Mouse (Mus musculus) lung, postnatal 25 days (tissue): ENCODE data around the gene Hdgfl2.
A peak's percentile ranks its signal among the peaks of the same experiment; 100 is the strongest.

Experiments
- DNase-seq: peaks from one replicate; pipeline ENCODE4 v3.0.0; 2022; ENCODE audit warnings: low spot score

Hdgfl2 gene

DNA sequence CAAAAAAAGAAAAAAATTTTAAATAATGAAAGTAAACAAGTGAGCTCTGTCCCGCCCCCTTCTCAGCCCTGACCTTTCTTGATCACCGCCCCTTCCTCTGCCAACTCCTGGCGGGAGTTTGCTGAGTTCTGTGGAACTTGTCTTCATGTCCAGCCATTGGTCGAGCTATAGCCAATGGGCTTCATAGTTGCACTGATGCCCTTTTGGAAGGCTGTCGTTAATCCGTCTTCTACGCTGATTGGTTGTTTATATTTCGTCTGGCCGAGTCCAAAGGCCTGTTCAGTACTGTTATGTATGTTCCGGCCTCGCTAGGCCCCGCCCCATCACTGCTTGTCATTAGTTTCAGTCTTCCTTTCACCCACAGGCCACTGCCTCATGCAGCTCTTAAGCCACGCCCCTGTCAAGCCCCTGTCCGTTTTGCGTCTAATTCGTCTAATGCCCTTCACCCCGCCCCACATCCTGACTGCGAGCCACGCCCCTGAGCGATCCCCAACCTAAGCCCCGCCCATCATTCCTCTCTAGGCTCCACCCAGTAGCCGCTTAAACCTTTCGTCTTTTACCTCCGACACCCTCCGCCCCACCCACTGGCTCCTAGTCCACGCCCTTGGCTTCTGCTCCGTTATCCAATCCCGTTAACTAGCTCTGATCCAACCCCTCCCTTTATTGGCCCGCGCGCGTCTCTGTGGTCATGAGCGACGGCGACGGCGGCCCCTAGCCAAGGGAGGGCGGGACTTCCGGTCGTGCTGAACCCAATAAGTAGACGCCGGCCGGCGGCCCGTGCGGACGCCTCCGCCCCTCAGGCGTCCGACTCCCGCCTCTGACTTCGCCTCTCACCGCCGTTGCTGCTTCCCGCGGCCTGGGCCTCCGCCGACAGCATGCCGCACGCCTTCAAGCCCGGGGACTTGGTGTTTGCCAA is at the start of gene Hdgfl2:
TSS of gene Hdgfl2 (plus strand) at position 755 of the 916 bp plus-strand sequence.
- peak; percentile 100 for DNase-seq

DNA sequence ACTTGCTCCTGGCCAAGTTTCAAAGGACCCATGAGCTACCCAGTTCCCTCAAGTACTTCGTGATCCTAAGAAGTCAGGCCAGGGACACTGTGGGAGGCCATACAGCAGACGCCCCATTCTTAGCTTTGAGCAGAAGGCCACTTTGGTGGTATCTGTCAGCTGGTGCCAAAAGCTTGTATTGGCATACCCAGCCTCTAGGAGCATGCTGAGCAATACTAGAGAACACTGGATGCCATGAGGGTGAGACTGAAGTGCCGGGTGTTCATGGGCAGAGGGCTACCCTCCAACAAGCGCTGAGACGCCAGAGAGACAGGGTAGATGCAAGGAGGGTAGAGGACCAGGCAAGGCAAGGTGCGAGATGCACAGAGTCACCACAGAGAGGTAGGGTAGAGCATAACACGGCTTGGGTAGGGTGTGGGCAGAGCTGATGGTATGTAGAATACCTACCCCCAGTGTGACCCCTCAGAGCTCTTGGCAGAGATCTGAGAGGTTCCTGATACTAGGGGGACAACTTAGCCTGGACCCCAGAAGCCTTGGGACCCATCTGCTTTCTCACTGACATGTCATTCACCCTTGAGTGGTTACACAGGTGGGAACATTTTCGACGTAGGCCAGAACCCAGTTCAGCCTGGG is 49.1 kb upstream of the Hdgfl2 start:
- DNase-seq = no peak

DNA sequence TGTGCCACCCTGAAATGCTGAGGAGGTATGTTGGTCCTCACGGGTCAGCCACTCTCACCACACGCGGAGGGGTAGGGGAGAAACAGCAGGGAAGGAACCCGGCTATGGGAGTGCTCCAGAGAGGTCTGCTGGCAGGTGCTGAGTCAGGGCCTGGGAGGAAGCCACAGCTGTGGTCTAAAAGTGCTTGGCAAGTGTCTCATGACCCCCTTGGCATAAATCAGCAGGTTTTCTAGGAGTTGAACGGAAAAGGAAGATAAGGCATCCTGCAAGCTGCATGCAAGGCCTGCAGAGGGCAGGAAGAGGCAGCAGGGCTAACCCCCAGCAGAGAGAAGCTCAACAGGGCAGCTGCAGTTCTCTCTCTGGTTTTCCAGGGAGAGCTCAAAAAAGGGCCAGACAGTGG is 48.5 kb upstream of the Hdgfl2 start:
- DNase-seq = peak; percentile 24

DNA sequence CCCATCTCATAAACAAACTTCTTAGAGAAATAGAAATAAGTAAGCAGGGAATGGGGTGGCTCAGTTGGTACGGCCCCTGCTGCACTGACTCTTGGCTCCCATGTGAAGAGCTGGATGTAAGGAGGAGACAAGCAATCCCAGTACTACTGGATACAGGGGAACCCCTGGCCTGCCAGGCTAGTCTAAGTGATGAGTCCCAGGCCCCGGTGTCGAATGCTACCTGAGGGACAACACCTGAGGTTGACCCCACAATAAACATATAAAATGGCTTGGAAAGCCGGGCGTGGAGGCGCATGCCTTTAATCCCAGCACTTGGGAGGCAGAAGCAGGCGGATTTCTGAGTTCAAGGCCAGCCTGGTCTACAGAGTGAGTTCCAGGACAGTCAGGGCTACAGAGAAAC is 48.0 kb upstream of the Hdgfl2 start:
- no peak for DNase-seq

DNA sequence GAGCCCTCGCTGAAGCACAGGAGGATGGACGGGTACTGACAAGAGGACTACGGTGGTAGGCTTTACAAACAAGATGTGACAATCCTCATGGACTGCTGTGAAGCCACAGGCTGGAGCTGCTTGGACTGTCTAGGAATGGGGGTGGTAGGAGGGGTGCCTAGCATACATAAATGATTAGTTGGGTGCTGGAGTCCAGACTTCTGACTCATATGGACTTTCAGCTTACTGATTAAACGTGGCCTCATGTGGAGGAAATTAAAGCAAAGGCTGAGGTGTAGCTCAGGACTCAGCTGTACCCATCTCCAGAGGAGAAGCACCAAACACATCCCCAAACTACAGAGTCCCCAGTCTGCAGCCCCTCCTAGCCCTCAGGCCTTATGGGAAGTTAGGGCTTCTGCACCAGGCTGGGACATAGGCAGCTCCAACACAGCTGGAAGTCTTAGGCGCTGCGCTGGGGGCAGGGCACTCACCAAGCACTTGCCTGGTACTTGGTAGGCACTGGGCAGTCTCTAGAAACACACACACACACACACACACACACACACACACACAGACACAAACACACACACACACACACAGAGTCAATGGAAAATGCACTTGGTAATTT is 47.2 kb upstream of the Hdgfl2 start:
- DNase-seq = no peak

DNA sequence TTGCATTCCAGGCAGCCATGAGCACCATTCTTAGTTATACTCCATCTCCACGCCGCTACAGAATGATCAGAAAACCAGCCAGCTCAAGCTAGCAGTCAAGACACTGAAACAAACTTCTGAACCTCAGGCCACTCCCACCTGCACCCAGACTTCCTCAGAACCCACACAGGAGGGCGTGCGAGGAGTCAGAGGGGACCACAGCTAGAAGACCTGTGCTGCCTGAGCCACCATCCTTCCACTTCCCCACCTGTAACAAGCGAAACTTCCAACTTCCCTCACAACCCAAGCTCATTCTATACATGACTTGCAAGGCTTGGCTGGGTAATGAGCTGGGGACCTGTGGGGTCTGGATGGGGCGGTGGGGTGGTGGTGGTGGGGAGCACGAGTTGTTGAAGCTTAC is 46.6 kb upstream of the Hdgfl2 start:
- DNase-seq = peak; percentile 23

DNA sequence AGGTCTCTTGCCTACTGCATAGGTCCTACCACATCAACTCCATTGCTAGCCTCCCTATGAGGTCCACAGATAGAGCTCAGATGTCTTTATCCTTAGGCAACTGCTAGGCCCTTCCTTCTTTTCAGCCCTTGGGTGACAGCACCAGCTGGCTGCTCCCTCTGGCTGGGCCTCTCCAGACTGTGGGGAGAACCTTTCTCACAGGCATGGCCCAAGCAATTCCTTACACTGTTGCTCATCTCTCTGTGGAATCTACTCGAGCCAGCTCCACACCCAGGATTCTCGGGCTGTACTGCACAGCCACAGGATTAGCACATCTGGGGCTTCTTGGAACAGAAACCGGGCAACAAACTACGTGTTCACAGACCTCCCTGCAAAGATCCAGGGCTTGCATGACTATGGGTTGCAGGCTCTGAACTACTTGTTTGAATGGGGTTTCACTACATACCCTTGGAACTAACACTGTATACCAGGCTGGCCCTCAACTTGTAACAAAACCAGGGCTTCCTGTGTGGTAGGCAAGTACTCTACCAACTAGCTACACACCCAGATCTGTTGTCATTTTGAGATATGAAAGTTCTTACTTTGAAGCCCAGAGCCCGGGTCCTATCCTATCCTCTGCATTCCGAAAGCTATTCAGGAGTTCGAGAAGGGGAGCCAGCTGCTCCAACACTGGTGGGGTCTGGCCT is 45.3 kb upstream of the Hdgfl2 start:
- DNase-seq = no peak

DNA sequence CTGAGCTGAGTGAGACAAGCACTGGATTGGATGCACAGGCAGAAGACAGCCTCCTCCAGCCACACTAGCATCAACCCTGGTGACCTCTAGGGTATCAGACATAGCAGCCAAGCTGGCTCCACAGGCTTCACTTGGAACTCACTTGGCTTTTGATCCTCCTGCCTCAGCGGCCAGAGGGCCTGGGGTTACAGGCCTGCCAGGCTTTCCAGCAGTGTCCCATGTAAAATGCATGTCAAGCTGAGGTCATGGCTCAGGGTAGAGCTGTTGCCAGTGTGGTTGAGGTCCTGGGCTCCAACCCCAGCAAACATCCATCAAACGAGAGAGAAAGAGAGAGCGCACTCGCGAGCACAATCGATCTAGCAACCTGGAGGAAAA is 44.7 kb upstream of the Hdgfl2 start:
- no peak for DNase-seq

DNA sequence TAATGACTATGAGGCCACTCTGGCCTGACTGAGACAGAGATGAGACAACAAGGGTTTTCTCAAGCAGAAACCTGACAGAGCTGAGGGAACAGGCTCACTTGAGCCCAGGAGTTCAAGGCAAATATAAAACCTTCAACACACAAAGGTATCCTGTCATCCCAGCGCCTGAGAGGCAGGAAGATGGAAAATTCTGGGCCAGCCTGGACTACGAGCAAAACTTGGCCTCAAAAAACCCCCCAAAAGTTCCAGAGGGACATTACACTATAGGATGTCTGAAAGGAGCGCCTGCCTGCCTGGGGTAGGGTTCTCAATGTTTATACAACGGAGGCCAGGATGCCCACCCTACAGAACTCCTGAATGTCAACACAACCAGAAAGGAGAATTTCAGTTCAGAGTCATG is 44.2 kb upstream of the Hdgfl2 start:
- no peak for DNase-seq

DNA sequence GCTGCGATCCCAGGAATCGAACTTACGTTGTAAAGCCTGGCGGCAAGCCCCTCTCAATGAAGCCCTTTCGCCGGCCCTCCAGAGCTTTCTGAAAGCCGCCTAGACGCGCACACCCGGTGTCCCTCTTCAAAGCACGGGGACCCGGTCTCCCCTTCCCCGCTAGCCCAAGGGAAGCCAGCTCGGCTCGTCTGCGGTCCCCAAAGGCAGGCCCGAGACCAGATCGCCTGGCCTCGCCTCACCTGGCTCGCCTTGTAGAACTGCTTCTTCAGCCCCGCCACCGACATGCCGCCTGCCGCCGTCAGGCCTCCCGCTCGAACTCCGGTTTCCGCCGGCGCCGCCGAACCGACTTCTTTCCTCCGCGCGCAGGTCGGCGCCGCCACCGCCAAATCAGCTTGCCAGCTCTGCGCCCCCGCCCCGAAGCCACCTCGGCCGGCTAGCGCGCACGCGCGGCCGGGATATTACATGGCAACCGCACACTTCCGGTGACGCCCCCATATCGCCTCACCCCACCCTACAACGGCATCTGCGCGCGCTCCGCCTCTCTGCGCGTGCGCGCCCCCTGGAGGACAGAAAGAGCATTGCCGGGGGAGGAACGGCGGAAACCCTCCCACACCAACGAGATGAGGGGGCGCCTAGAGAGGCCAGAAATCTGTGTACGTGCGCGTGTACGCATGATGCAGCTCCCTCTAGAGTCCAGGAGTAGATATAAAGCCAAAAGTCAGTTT is 43.1 kb upstream of the Hdgfl2 start, which contains the start of gene Sh3gl1:
TSS of gene Sh3gl1 (minus strand) at position 460 of the 725 bp plus-strand sequence.
- DNase-seq = peak; percentile 98

DNA sequence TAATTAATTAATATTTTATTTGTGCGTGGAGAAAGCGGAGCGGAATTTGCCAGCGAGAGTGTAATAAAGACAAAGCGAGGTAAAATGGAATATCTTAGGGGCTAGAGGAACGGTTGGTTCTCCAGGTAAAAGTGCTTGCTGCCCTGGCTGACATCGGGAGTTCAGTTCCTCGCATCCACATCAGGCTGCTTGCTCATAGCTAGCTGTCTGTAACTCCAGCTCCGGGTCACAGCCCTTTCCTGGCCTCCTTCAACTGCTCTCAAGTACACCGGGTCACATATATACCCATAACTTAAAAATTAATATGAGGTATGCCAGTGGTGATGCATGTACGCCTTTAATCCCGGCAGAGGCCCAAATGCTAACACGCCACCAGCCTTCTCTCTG is 42.5 kb upstream of the Hdgfl2 start:
- no peak for DNase-seq

DNA sequence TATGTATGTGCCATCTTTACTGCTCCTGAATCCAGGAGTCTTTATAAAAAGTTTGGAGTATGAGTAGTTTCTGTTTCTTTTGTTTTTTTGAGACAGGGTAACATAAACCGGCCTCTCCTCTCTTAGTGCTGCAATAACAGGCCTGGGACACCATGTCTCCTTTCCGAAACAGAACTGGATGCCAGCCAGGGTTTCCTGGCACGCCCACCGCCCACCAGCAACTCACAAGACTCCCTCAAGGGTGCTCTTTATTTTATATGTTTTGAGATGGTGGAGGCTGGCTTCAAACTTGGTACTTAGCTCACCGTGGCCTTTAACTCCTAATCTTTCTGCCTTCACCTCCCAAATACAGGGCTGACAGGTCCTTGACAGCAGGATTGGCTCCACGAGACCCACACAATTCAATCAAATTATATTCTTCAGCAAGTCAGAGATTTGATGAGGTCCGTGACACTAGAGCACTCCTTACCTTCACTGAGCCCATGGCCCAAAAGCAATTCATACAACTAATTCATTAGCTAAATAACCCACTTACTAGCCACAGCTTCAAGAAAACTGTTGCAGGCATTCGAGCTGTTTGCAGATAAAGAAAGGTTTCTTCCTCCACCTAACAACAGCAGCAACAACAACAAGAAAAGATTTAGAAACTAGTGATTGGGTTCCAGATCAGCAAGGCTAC is 40.7 kb upstream of the Hdgfl2 start:
- no peak for DNase-seq

DNA sequence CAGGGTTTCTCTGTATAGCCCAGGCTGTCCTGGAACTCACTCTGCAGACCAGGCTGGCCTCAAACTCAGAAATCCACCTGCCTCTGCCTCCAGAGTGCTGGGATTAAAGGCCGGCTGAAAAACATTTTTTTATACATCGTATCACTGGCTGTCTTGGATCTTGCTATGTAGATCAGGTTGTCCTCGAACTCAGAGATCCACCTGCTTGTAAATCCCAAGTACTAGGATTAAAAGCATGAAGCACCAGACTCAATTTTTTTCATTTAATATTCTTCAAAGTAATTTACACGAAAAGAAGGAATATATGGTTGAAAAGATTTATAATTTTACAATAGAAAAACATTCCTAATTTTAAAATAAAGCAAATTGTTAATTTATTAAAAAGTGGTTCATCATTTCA is 40.1 kb upstream of the Hdgfl2 start:
- no peak for DNase-seq

DNA sequence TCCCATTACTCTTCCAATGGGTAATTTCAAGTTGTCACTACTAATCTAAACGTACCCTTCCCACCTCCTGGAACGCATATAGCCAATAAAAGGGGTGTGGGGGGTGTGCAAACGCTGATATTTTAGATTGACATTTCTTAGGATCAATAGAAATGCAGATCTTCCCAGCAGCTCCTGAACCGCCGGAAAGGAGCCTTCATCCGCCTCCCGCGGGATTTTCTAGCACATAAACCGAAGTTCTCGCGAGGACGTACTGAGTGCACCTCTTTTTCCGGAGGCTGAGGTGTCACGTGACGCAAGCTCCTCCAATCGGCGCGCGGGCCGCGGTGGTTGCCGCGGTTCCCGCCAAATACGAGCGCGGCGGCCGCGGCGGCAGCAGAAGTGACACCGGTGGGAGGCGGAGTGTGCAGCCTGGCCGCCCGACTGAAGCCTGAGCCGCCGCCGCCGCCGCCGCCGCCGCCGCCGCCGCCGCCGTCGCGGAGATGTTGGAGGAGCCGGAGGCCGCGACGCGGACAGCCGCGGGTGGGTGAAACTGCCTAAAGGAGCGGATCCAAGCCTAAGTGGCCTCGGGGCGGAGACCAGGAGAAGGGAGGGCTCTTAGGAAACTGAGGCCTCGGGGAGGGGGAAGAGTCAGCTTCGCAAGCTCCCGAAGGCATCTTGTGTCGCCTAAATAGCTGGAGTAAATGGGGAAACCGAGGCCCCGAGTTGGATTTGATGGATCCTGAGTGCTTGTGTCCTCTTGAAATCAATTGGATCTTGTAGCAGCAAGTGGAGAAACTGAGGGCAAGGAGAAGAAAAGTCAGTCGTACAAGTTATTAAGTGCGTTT is 39.2 kb upstream of the Hdgfl2 start, which contains the start of gene Chaf1a:
TSS of gene Chaf1a (plus strand) at position 410 of the 827 bp plus-strand sequence.
- peak; percentile 99 for DNase-seq

DNA sequence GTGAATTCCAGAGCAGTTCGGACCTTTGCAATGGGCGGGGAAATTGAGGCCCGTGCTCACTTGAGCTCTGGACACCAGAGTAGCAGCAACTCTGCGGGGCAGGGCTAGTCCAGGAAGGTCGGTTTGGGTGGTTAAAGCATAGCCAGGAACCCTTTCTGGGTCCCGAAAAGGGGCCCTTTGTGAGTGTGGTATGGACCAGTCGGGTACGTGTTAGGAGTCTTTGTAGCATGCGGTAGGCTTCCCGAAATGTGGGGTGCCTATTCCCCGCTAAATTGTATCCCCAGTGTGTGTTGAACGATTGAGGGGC is 38.6 kb upstream of the Hdgfl2 start:
- DNase-seq = no peak

DNA sequence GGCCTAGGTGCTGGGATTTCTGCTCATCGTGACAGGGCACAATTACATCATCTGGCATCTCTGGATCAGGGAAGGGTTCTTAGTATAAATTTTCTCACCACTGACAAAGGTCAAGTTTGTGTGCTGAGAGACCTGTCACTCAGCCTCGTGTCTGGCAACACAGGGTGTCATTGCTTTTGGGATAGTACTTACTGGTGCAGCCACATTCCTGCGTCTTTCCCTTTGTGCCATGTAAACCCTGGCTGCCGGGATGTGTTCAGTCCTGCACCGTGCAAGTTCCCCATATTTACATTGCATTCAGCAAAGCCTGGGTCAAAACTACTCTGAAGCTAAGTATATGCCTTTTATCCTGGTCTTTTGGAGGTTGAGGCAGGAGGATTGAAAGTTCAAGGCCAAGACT is 28.1 kb upstream of the Hdgfl2 start:
- no peak for DNase-seq

DNA sequence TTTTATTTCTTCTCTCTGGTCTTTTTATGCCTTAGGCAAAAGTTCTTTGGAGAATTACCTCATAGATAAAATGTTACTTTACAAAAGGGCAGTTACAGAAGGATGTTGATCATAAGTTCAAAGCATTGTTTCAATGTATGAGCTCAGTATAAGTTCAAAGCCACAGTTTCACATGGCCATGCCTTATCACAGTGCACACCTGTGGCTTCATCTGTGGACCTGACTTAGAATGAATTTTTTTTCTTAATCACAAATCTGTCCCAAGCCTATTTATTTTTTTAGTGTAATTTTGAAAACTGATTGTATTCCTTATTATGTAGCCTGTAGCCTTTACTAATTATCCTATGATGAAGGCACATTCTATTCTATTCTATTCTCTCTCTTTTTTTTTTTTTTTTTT is 24.5 kb upstream of the Hdgfl2 start:
- no peak for DNase-seq

DNA sequence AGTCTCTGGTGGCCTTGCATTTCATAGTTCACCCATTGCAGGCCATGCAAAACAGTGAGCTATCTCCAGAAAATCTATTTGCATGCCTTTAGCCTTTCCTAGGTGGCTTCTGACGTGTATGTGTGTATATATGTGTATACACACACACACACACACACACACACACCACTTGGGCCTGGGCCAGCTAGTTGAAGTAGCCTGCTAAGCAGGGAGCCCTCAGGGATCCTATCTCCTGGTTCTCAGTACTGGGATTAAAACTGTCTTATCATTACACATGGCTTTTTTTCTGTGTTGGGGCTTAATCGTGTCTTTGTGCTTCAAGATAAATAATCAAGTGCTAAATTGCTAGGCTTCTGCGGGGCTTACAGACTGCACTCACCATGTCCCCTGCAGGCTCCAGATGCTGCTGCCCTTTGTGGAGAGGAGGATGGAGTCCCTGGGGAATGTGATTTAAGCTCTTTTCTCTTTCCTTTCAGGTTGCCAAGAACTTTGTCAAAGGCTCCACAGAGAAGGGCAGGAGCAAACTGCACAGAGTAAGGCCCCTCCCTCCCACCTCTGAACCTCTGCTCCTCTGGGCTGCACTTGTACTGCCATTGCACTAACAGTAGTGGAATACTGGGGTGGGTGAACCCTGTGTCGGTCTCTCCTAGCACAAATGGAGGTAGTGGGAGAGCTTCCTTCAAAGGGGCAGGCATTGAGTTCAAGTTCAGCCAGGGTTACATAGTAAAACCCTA is 23.3 kb upstream of the Hdgfl2 start:
- DNase-seq = no peak

DNA sequence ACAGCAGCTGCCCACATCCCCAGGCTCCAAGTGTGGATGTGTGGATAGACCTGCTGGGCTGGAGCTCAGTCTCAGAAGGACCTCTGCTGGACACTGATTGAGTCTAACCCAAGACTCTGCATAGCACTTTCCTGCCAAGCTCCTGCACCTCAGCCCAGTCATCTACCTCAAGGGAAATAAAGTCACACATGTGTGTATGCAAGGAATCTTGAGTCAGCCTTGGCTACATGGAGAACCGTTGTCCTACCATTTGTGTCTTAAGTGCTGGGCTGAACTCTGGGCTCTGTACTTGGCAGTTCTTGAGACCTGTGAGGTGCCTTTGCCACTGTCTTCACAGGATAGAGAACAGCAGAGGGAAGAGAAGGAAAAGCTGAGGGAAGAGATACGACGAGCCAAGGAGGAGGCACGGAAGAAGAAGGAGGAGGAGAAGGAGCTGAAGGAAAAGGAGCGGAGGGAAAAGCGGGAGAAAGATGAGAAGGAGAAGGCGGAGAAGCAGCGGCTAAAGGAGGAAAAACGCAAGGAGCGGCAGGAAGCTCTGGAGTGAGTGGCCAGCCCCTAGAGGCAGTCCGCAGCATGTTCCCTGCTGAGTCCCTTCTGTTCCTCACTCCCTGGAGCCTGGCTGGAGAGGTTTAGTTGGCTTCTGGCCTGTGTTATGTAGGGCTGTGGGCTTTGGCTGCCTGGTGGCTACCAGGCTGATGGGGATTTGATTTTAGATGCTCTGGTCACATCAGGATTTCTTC is 21.9 kb upstream of the Hdgfl2 start:
- no peak for DNase-seq
